In the genomic region with DNA sequence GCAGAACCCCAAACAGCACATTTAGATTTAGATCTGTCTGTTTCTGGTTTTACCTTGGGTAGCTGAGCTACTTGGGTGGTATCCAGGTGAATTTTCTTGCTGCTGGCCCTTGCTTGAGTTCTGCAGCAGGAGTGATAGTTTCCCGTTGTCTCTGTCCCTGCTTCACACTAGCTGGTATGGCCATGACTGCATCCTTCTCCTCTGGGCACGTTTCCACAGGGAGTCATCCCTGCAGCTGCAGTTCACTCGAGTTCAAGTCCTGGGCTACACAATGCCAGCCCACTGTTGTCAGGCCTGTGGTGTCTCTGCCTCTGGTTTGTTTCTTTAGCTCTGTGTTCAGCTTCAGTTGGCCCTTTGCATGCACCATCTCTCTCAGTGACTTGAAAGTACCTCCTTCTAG, we compare ENCODE assay signal across 19 mouse cellular contexts.
A peak's percentile ranks its signal among the peaks of the same experiment; 100 is the strongest.
DNase-seq lines count a peak whose midpoint lies in the region; ATAC-seq and TF ChIP-seq lines count a peak whose summit lies in the region.
"Had no signal": no experiment of that assay in that cellular context is flagged by ENCODE, and none has a peak within 500 bp of the region (broad histone marks: within the 10 kb centered on the region; RNA-seq: fewer than 3 reads in every experiment).

No protein-coding gene starts in this region.

- no peaks in the 10 kb centered on the region for H3K36me3 ChIP-seq in midbrain, embryonic 15.5 days (replicated peaks)
- H3K36me3 ChIP-seq in thymus, adult 2 months (ENCODE audit: control insufficient read depth, insufficient read depth, low read length) = no peaks in the 10 kb centered on the region
- H3K36me3 ChIP-seq: embryonic facial prominence, embryonic 13.5 days; embryonic facial prominence, embryonic 15.5 days; forebrain, embryonic 15.5 days had no signal

- peak; percentile 21 for DNase-seq in adrenal gland, postnatal 14 days
- no peak for DNase-seq in adrenal gland, postnatal 4 days (ENCODE audit: low spot score in 2 of 2)
- peak; percentile 55 for DNase-seq in 3T3-L1 (ENCODE audit: low read depth, low spot score)
- DNase-seq in adipocyte (ENCODE audit: low spot score) = peak; percentile 47
- DNase-seq in thymus, adult 2 months = no peak
- DNase-seq: cerebellum, adult 11 months; cerebellum, adult 2 months; cerebellum, adult 9-10 months; cerebellum, postnatal 10 days; cerebellum, postnatal 25 days; forebrain, postnatal 0 days had no signal

- no peak overlapping the region for H3K4me2 ChIP-seq in midbrain, embryonic 15.5 days
- H3K4me2 ChIP-seq: embryonic facial prominence, embryonic 13.5 days; embryonic facial prominence, embryonic 15.5 days; forebrain, embryonic 13.5 days; forebrain, embryonic 15.5 days had no signal

- no peak for ATAC-seq in midbrain, embryonic 15.5 days (replicated peaks)
- ATAC-seq in activated CD4-positive, CD25-positive, alpha-beta regulatory T cell, adult 4 months = no peak
- ATAC-seq: forebrain, embryonic 13.5 days; forebrain, embryonic 15.5 days; forebrain, postnatal 0 days; Patski had no signal

- H3K9ac ChIP-seq in midbrain, embryonic 15.5 days = no peak overlapping the region
- H3K9ac ChIP-seq: embryonic facial prominence, embryonic 13.5 days; embryonic facial prominence, embryonic 15.5 days; forebrain, embryonic 13.5 days; forebrain, embryonic 15.5 days; forebrain, postnatal 0 days had no signal

- H3K4me1 ChIP-seq in embryonic fibroblast, embryonic 13.5 days (ENCODE audit: control insufficient read depth, insufficient read depth, low read length) = peaks cover 6% of the 10 kb centered on the region; the same call in 1 of the 2 replicates
- no peaks in the 10 kb centered on the region for H3K4me1 ChIP-seq in midbrain, embryonic 15.5 days
- peaks cover 5% of the 10 kb centered on the region for H3K4me1 ChIP-seq in thymus, adult 2 months (replicated peaks; ENCODE audit: control insufficient read depth, insufficient read depth, low read length)
- H3K4me1 ChIP-seq: forebrain, embryonic 13.5 days; forebrain, embryonic 15.5 days had no signal

- TF ChIP-seq POLR2A in embryonic fibroblast, embryonic 13.5 days (IDR thresholded peaks at IDR 0.05; ENCODE audit: low read depth, low read length) = no peak
- TF ChIP-seq POLR2A in thymus, adult 2 months (IDR thresholded peaks at IDR 0.05; ENCODE audit: control insufficient read depth, extremely low read depth, insufficient read depth, low read length, poor library complexity) = no peak

- no peaks in the 10 kb centered on the region for H3K27me3 ChIP-seq in midbrain, embryonic 15.5 days (replicated peaks)
- H3K27me3 ChIP-seq in thymus, adult 2 months (ENCODE audit: control insufficient read depth, insufficient read depth, low read length) = no peaks in the 10 kb centered on the region
- H3K27me3 ChIP-seq: embryonic facial prominence, embryonic 13.5 days; embryonic facial prominence, embryonic 15.5 days; forebrain, embryonic 13.5 days; forebrain, embryonic 15.5 days; Patski had no signal

- no peaks in the 10 kb centered on the region for H3K9me3 ChIP-seq in midbrain, embryonic 15.5 days
- H3K9me3 ChIP-seq: embryonic facial prominence, embryonic 13.5 days; embryonic facial prominence, embryonic 15.5 days; forebrain, embryonic 13.5 days; forebrain, embryonic 15.5 days had no signal

- 79% methylated on average over 3 of the region's 3 CpGs for WGBS in midbrain, embryonic 15.5 days
- WGBS in thymus, adult 2 months = 91% methylated on average over 3 of the region's 3 CpGs

- peak overlapping the region; percentile 20 for H3K27ac ChIP-seq in embryonic fibroblast, embryonic 13.5 days (ENCODE audit: insufficient read depth, low read length)
- no peak overlapping the region for H3K27ac ChIP-seq in midbrain, embryonic 15.5 days
- no peak overlapping the region for H3K27ac ChIP-seq in thymus, adult 2 months (ENCODE audit: control insufficient read depth, insufficient read depth, low read length)
- H3K27ac ChIP-seq: embryonic facial prominence, embryonic 13.5 days; embryonic facial prominence, embryonic 15.5 days; forebrain, embryonic 13.5 days; forebrain, embryonic 15.5 days had no signal

- no peak overlapping the region for H3K4me3 ChIP-seq in embryonic fibroblast, embryonic 13.5 days (ENCODE audit: insufficient read depth, low read length)
- H3K4me3 ChIP-seq in midbrain, embryonic 15.5 days = no peak overlapping the region
- no peak overlapping the region for H3K4me3 ChIP-seq in thymus, adult 2 months (ENCODE audit: control insufficient read depth, insufficient read depth, low read length)
- H3K4me3 ChIP-seq: embryonic facial prominence, embryonic 13.5 days; embryonic facial prominence, embryonic 15.5 days; forebrain, embryonic 13.5 days; forebrain, embryonic 15.5 days had no signal

- no peak for TF ChIP-seq CTCF in embryonic fibroblast, embryonic 13.5 days (IDR thresholded peaks at IDR 0.05; ENCODE audit: borderline replicate concordance, insufficient read depth, low read length)
- TF ChIP-seq CTCF in thymus, adult 2 months (IDR thresholded peaks at IDR 0.05; ENCODE audit: borderline replicate concordance, control insufficient read depth, extremely low read depth, insufficient read depth, low read length, poor library complexity) = no peak

Comparison
In these comparisons a context has a peak if more than half of its experiments do, and no peak if none do; other contexts are left out.
1. DNase-seq: peak in adrenal gland, postnatal 14 days (single experiment), 3T3-L1 (single experiment) and adipocyte (single experiment); none in adrenal gland, postnatal 4 days (0 of 2) and thymus, adult 2 months (single experiment).